Mouse (Mus musculus) forebrain, embryonic 15.5 days (tissue): ENCODE data around the gene Dctn1. TPM values are rescaled to one million over a fixed set of nuclear protein-coding genes. Genes with fewer than 3 reads are reported as not detected.

ENCODE experiments used
- ATAC-seq: fragments of 200-750 bp; cut with Nextera tagmentation; replicated peaks from 2 replicates; pipeline ENCODE4 v1.8.0; 2017; ENCODE audit warnings: mild to moderate bottlenecking, moderate TSS enrichment, moderate library complexity
- H3K27ac ChIP-seq: fragments of 300-500 bp; sonication (generic); replicated peaks from 2 replicates; pipeline ENCODE4 v1.5.1; 2015; ENCODE audit warnings: mild to moderate bottlenecking, inconsistent platforms
- H3K27me3 ChIP-seq: fragments of 300-500 bp; sonication (generic); 2 replicates; pipeline ENCODE4 v1.6.1; 2015; ENCODE audit warnings: inconsistent platforms
- H3K36me3 ChIP-seq: fragments of 300-500 bp; sonication (generic); 2 replicates; pipeline ENCODE4 v1.6.1; 2015; ENCODE audit warnings: mild to moderate bottlenecking, inconsistent platforms
- H3K4me1 ChIP-seq: fragments of 300-500 bp; sonication (generic); 2 replicates; pipeline ENCODE4 v1.6.1; 2015; ENCODE audit warnings: inconsistent platforms
- H3K4me2 ChIP-seq: fragments of 300-500 bp; sonication (generic); replicated peaks from 2 replicates; pipeline ENCODE4 v1.6.1; 2015; ENCODE audit warnings: mild to moderate bottlenecking, inconsistent platforms
- H3K4me3 ChIP-seq: fragments of 300-500 bp; sonication (generic); 2 replicates; pipeline ENCODE4 v1.5.1; 2015; ENCODE audit warnings: mild to moderate bottlenecking, inconsistent platforms
- H3K9ac ChIP-seq: fragments of 300-500 bp; sonication (generic); replicated peaks from 2 replicates; pipeline ENCODE4 v1.6.1; 2015; ENCODE audit warnings: mild to moderate bottlenecking, inconsistent platforms
- H3K9me3 ChIP-seq: fragments of 300-500 bp; sonication (generic); 2 replicates; pipeline ENCODE4 v1.6.1; 2016; ENCODE audit warnings: inconsistent platforms
- WGBS: fragments of 180-500 bp; shearing (Covaris S2); methylation state at CpG from one replicate; pipeline ENCODE4 v1.1.7; 2015; ENCODE audit warnings: mixed read lengths; 5-methylcytosine and 5-hydroxymethylcytosine counted together
- polyA plus RNA-seq: library from polyadenylated mRNA; unstranded; fragments of >200 nt; fragmentation: Nextera tagmentation; extraction: Ambion mirVana; gene quantifications from 2 replicates; pipeline ENCODE4 v1.2.1, GENCODE M21; 2015

The Dctn1 gene
- polyA plus RNA-seq, 1 experiment from 2014 or later, result 147 TPM

- peak; percentile 82 for ATAC-seq
- peak overlapping the region; percentile 55 for H3K4me2 ChIP-seq
- no peaks in the 10 kb centered on the region for H3K27me3 ChIP-seq
- peaks cover 16% of the 10 kb centered on the region for H3K4me1 ChIP-seq
- H3K27ac ChIP-seq, result no peak overlapping the region
- peaks cover 17% of the 10 kb centered on the region for H3K36me3 ChIP-seq
- peak overlapping the region; percentile 45 for H3K4me3 ChIP-seq
- 12% methylated on average over 12 of the region's 12 CpGs for WGBS
- no peaks in the 10 kb centered on the region for H3K9me3 ChIP-seq
- H3K9ac ChIP-seq, result peak overlapping the region; percentile 58
Measured at GRCm38 (mm10) chr6:83179390-83180117, 13.8 kb downstream of the Dctn1 start.

- Histone ChIP-seq H3K9ac (no peak overlapping the region), H3K9me3 (no peaks in the 10 kb centered on the region), H3K36me3 (peaks cover 21% of the 10 kb centered on the region), H3K4me2 (peak overlapping the region; percentile 55; the same call in 1 of the 2 replicates), H3K27me3 (no peaks in the 10 kb centered on the region), H3K4me1 (peaks cover 23% of the 10 kb centered on the region), H3K27ac (no peak overlapping the region), H3K4me3 (0 out of 2 replicates have a peak overlapping the region, but pooled peaks have one; percentile 45)
- 79% methylated on average over 6 of the region's 6 CpGs for WGBS
- ATAC-seq, result no peak
Measured at GRCm38 (mm10) chr6:83180605-83181004, 14.9 kb downstream of the Dctn1 start.

GRCm38 (mm10) chr6:83184858-83185435 lies 19.2 kb downstream of the Dctn1 start:
- peak overlapping the region; percentile 87; the same call in 1 of the 2 replicates for H3K27ac ChIP-seq
- no peak overlapping the region for H3K4me2 ChIP-seq
- no peak for ATAC-seq
- H3K27me3 ChIP-seq, result no peaks in the 10 kb centered on the region
- H3K4me3 ChIP-seq, result no peak overlapping the region
- no peaks in the 10 kb centered on the region for H3K9me3 ChIP-seq
- H3K36me3 ChIP-seq, result peaks cover 26% of the 10 kb centered on the region
- H3K4me1 ChIP-seq, result peaks cover 43% of the 10 kb centered on the region
- no peak overlapping the region for H3K9ac ChIP-seq
- WGBS, result 83% methylated on average over 3 of the region's 3 CpGs

- peaks cover 37% of the 10 kb centered on the region for H3K4me1 ChIP-seq
- peak overlapping the region; percentile 60 for H3K4me3 ChIP-seq
- peak overlapping the region; percentile 87 for H3K27ac ChIP-seq
- H3K27me3 ChIP-seq, result no peaks in the 10 kb centered on the region
- peak; percentile 96 for ATAC-seq
- no peaks in the 10 kb centered on the region for H3K9me3 ChIP-seq
- H3K4me2 ChIP-seq, result peak overlapping the region; percentile 65
- peak overlapping the region; percentile 79 for H3K9ac ChIP-seq
- peaks cover 38% of the 10 kb centered on the region for H3K36me3 ChIP-seq
- 7% methylated on average over 25 of the region's 25 CpGs for WGBS
Measured at GRCm38 (mm10) chr6:83185895-83186861, 20.5 kb downstream of the Dctn1 start.

- no peak for ATAC-seq
- Histone ChIP-seq H3K4me3 (peak overlapping the region; percentile 60), H3K9ac (peak overlapping the region; percentile 79), H3K36me3 (peaks cover 46% of the 10 kb centered on the region), H3K27ac (peak overlapping the region; percentile 87; the same call in 1 of the 2 replicates), H3K4me1 (peaks cover 37% of the 10 kb centered on the region), H3K27me3 (no peaks in the 10 kb centered on the region), H3K4me2 (peak overlapping the region; percentile 65), H3K9me3 (no peaks in the 10 kb centered on the region)
- 65% methylated on average over 2 of the region's 2 CpGs for WGBS
Measured at GRCm38 (mm10) chr6:83186946-83187345, 21.2 kb downstream of the Dctn1 start.

GRCm38 (mm10) chr6:83193571-83193970 lies 27.9 kb downstream of the Dctn1 start:
- Histone ChIP-seq H3K36me3 (peaks cover 95% of the 10 kb centered on the region), H3K27me3 (no peaks in the 10 kb centered on the region), H3K4me1 (peaks cover under 1% of the 10 kb centered on the region; the same call in 1 of the 2 replicates), H3K27ac (no peak overlapping the region), H3K9ac (no peak overlapping the region), H3K4me3 (no peak overlapping the region), H3K4me2 (no peak overlapping the region), H3K9me3 (no peaks in the 10 kb centered on the region)
- 89% methylated on average over 7 of the region's 7 CpGs for WGBS
- no peak for ATAC-seq

- Histone ChIP-seq H3K27ac (no peak overlapping the region), H3K36me3 (peaks cover 77% of the 10 kb centered on the region), H3K4me2 (no peak overlapping the region), H3K9me3 (no peaks in the 10 kb centered on the region), H3K4me1 (no peaks in the 10 kb centered on the region), H3K4me3 (no peak overlapping the region), H3K9ac (no peak overlapping the region), H3K27me3 (no peaks in the 10 kb centered on the region)
- 44% methylated on average over 15 of the region's 15 CpGs for WGBS
- 0 out of 2 replicates have a peak, but pooled peaks have one; percentile 20 for ATAC-seq
Measured at GRCm38 (mm10) chr6:83197345-83198004, 31.8 kb downstream of the Dctn1 start.

GRCm38 (mm10) chr6:83203320-83203719 lies 37.6 kb downstream of the Dctn1 start:
- ATAC-seq, result no peak
- WGBS, result 85% methylated on average over 4 of the region's 4 CpGs
- Histone ChIP-seq H3K27ac (no peak overlapping the region), H3K4me3 (no peak overlapping the region), H3K9me3 (no peaks in the 10 kb centered on the region), H3K36me3 (peaks cover 20% of the 10 kb centered on the region), H3K4me1 (no peaks in the 10 kb centered on the region), H3K27me3 (no peaks in the 10 kb centered on the region), H3K9ac (no peak overlapping the region), H3K4me2 (no peak overlapping the region)

- H3K27ac ChIP-seq, result no peak overlapping the region
- H3K9me3 ChIP-seq, result no peaks in the 10 kb centered on the region
- no peaks in the 10 kb centered on the region; the same call in 1 of the 2 replicates for H3K36me3 ChIP-seq
- H3K4me1 ChIP-seq, result 0 out of 2 replicates have a peak, but pooled peaks cover 3% of the 10 kb centered on the region
- no peaks in the 10 kb centered on the region for H3K27me3 ChIP-seq
- no peak overlapping the region for H3K4me3 ChIP-seq
- H3K9ac ChIP-seq, result no peak overlapping the region
- H3K4me2 ChIP-seq, result no peak overlapping the region
- 93% methylated on average over 3 of the region's 3 CpGs for WGBS
- no peak for ATAC-seq
Measured at GRCm38 (mm10) chr6:83205851-83206250, 40.1 kb downstream of the Dctn1 start.

- H3K4me2 ChIP-seq, result no peak overlapping the region
- whole genome bisulfite sequencing, result 75% methylated on average over 11 of the region's 11 CpGs
- ATAC-seq, result no peak
- no peak overlapping the region for H3K4me3 ChIP-seq
- 0 out of 2 replicates have a peak, but pooled peaks cover 3% of the 10 kb centered on the region for H3K4me1 ChIP-seq
- H3K36me3 ChIP-seq, result no peaks in the 10 kb centered on the region
- H3K27ac ChIP-seq, result no peak overlapping the region
- H3K9ac ChIP-seq, result no peak overlapping the region
- H3K9me3 ChIP-seq, result no peaks in the 10 kb centered on the region
- H3K27me3 ChIP-seq, result no peaks in the 10 kb centered on the region
Measured at GRCm38 (mm10) chr6:83206321-83206720, 40.6 kb downstream of the Dctn1 start.

- Histone ChIP-seq H3K9me3 (no peaks in the 10 kb centered on the region), H3K27me3 (no peaks in the 10 kb centered on the region), H3K36me3 (no peaks in the 10 kb centered on the region), H3K4me1 (0 out of 2 replicates have a peak, but pooled peaks cover 3% of the 10 kb centered on the region), H3K27ac (no peak overlapping the region), H3K4me3 (no peak overlapping the region), H3K9ac (no peak overlapping the region), H3K4me2 (no peak overlapping the region)
- 75% methylated on average over 9 of the region's 9 CpGs for WGBS
- ATAC-seq, result no peak
Measured at GRCm38 (mm10) chr6:83207361-83208049, 41.8 kb downstream of the Dctn1 start.
